In genomic region chr3:81482742-81483141, GRCm38 (mm10) we compare ENCODE assay signal across 26 mouse cellular contexts.
"Had no signal": no experiment of that assay in that cellular context is flagged by ENCODE, and none has a peak within 500 bp of the region (broad histone marks: within the 10 kb centered on the region; RNA-seq: fewer than 3 reads in every experiment).

No protein-coding gene starts in this region.

- H3K27me3 ChIP-seq: embryonic facial prominence, embryonic 12.5 days; embryonic facial prominence, embryonic 13.5 days; embryonic facial prominence, embryonic 15.5 days; forebrain, embryonic 13.5 days; forebrain, embryonic 15.5 days had no signal

- H3K9ac ChIP-seq: embryonic facial prominence, embryonic 12.5 days; embryonic facial prominence, embryonic 13.5 days; embryonic facial prominence, embryonic 15.5 days; forebrain, embryonic 12.5 days; forebrain, embryonic 13.5 days; forebrain, embryonic 15.5 days; forebrain, postnatal 0 days had no signal

- H3K4me3 ChIP-seq: embryonic facial prominence, embryonic 10.5 days; embryonic facial prominence, embryonic 12.5 days; embryonic facial prominence, embryonic 13.5 days; embryonic facial prominence, embryonic 15.5 days; erythroblast, embryonic 14.5 days; forebrain, embryonic 10.5 days; forebrain, embryonic 12.5 days; forebrain, embryonic 13.5 days; forebrain, embryonic 15.5 days; gastrocnemius, adult 2 months; heart, adult 2 months had no signal

- H3K4me1 ChIP-seq: embryonic facial prominence, embryonic 12.5 days; embryonic facial prominence, embryonic 13.5 days; embryonic facial prominence, embryonic 15.5 days; forebrain, embryonic 12.5 days; forebrain, embryonic 13.5 days; forebrain, embryonic 15.5 days had no signal

- H3K27ac ChIP-seq: embryonic facial prominence, embryonic 10.5 days; embryonic facial prominence, embryonic 12.5 days; embryonic facial prominence, embryonic 13.5 days; embryonic facial prominence, embryonic 15.5 days; forebrain, embryonic 10.5 days; forebrain, embryonic 12.5 days; forebrain, embryonic 13.5 days; forebrain, embryonic 15.5 days; gastrocnemius, adult 2 months; heart, adult 2 months had no signal

- H3K36me3 ChIP-seq: embryonic facial prominence, embryonic 10.5 days; embryonic facial prominence, embryonic 12.5 days; embryonic facial prominence, embryonic 13.5 days; embryonic facial prominence, embryonic 15.5 days; forebrain, embryonic 10.5 days; forebrain, embryonic 12.5 days; forebrain, embryonic 15.5 days had no signal

- H3K4me2 ChIP-seq: embryonic facial prominence, embryonic 12.5 days; embryonic facial prominence, embryonic 13.5 days; embryonic facial prominence, embryonic 15.5 days; forebrain, embryonic 12.5 days; forebrain, embryonic 13.5 days; forebrain, embryonic 15.5 days had no signal

- H3K9me3 ChIP-seq: embryonic facial prominence, embryonic 10.5 days; embryonic facial prominence, embryonic 12.5 days; embryonic facial prominence, embryonic 13.5 days; embryonic facial prominence, embryonic 15.5 days; forebrain, embryonic 10.5 days; forebrain, embryonic 12.5 days; forebrain, embryonic 13.5 days; forebrain, embryonic 15.5 days had no signal

- DNase-seq: cerebellum, adult 18-20 months; cerebellum, adult 2 months; cerebellum, adult 8-10 months; cerebellum, adult 9-11 months; cerebellum, postnatal 25 days; cerebellum, postnatal 36 days; forebrain, postnatal 0 days; gastrocnemius, postnatal 10 days; gastrocnemius, postnatal 14 days; gastrocnemius, postnatal 25 days; gastrocnemius, postnatal 36 days; heart, adult 11 months; heart, adult 18-20 months; heart, adult 2 months had no signal

- ATAC-seq: forebrain, embryonic 14.5 days; forebrain, embryonic 15.5 days; forebrain, embryonic 16.5 days; forebrain, postnatal 0 days had no signal
